Mouse (Mus musculus): ENCODE measurements around the gene Vrk2. TPM values are rescaled to one million over a fixed set of nuclear protein-coding genes. Genes with fewer than 3 reads are reported as not detected.

The Vrk2 gene
- total and polyA plus RNA-seq, 3 experiments: 17.9 to 58.7 (median 31.1) TPM

DNA sequence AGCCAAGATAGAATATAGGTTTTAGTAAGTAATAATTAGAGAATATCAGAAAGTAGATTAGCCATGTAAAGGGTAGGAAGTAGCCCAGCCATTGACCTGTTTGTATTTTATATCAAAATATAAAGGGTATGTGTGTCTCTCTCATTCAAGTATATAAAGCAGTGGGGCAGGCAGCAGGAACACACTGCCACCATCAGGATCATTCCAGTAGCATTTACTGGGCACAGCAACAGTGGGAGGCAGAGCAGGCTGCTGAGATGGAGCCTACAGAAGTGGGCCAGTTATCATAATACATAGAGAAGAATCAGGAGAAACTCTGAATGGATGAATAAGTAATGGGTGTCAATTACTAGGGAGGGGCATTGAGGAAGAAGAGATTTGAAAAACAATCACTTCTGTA lies 80.1 kb downstream of the Vrk2 start:
- TF ChIP-seq RAD21 (IDR thresholded peaks at IDR 0.05; ENCODE audit: low read depth, low read length): peak; percentile 5
- no peak for TF ChIP-seq POLR2AphosphoS2 (IDR thresholded peaks at IDR 0.05; ENCODE audit: low read depth, low read length)
- TF ChIP-seq CTCF (conservative IDR thresholded peaks at IDR 0.05 in 1 of 2, IDR thresholded peaks at IDR 0.05 in 1 of 2; ENCODE audit: low read depth in 2 of 2, low read length in 2 of 2): peak in 1 of 2 experiments; percentile 27; a peak in 2 of 4 replicates
- no peak for DNase-seq (ENCODE audit: extremely low read depth)
- Histone ChIP-seq H3K4me1 (ENCODE audit: control insufficient read depth in 1 of 2, insufficient read depth in 2 of 2) (no peaks in the 10 kb centered on the region), H3K9ac (ENCODE audit: insufficient read depth, low read depth) (no peak overlapping the region), H3K4me3 (replicated peaks in 1 of 3; ENCODE audit: low read depth in 2 of 3, low read length in 2 of 3, poor library complexity in 1 of 3) (no peak overlapping the region), H3K27ac (ENCODE audit: insufficient read depth, low read depth) (no peak overlapping the region), H3K9me3 (replicated peaks; ENCODE audit: low read length) (peaks cover 3% of the 10 kb centered on the region), H3K4me2 (ENCODE audit: insufficient read depth, low read depth, poor library complexity, severe bottlenecking) (no peak overlapping the region), H3K27me3 (replicated peaks) (no peaks in the 10 kb centered on the region), H3K79me2 (replicated peaks; ENCODE audit: control insufficient read depth, extremely low read depth, insufficient read depth, poor library complexity, severe bottlenecking) (no peaks in the 10 kb centered on the region), H3K36me3 (replicated peaks in 1 of 2; ENCODE audit: control insufficient read depth in 1 of 2, insufficient read depth in 1 of 2, low read length in 1 of 2) (peaks cover 6 to 49% of the 10 kb centered on the region in 2 experiments)
- in situ Hi-C loops (cut with MboI; ENCODE audit: low pct_ligation_motif_present, low pct_unique_long_range_greater_than_20kb, low sequenced_read_pairs) (no loop called here), dilution Hi-C loops (cut with MboI; ENCODE audit: extremely low pct_ligation_motif_present, extremely low pct_unique_long_range_greater_than_20kb, low sequenced_read_pairs) (no loop called here)

DNA sequence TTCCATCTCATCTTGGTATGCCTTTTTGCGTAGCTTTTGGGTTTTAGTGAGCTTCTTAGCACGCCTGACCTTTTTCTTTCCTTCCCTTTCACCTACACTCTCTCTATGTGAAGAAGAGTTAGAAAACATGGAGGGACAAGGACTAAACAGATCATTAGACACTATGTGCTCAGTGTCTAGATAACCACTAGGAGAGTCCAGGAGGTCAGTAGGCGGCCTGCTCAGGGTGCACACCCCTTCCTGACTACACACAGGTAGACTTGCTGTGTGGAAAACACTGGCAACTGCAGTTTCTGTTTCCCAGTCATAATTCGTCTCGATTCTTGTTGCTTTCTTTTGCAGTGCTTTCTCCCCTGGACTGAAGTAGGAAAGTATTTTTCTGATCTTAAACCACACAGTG lies 97.8 kb downstream of the Vrk2 start:
- Histone ChIP-seq H3K4me3 (replicated peaks in 1 of 3; ENCODE audit: low read depth in 2 of 3, low read length in 2 of 3, poor library complexity in 1 of 3) (no peak overlapping the region), H3K4me1 (ENCODE audit: control insufficient read depth in 1 of 2, insufficient read depth in 2 of 2) (no peaks in the 10 kb centered on the region), H3K27ac (ENCODE audit: insufficient read depth, low read depth) (no peak overlapping the region), H3K4me2 (ENCODE audit: insufficient read depth, low read depth, poor library complexity, severe bottlenecking) (no peak overlapping the region), H3K36me3 (replicated peaks in 1 of 2; ENCODE audit: control insufficient read depth in 1 of 2, insufficient read depth in 1 of 2, low read length in 1 of 2) (peaks cover 6 to 60% of the 10 kb centered on the region in 2 experiments), H3K9me3 (replicated peaks; ENCODE audit: low read length) (no peaks in the 10 kb centered on the region), H3K9ac (ENCODE audit: insufficient read depth, low read depth) (no peak overlapping the region), H3K27me3 (replicated peaks) (no peaks in the 10 kb centered on the region), H3K79me2 (replicated peaks; ENCODE audit: control insufficient read depth, extremely low read depth, insufficient read depth, poor library complexity, severe bottlenecking) (no peaks in the 10 kb centered on the region)
- in situ Hi-C loops (cut with MboI; ENCODE audit: low pct_ligation_motif_present, low pct_unique_long_range_greater_than_20kb, low sequenced_read_pairs) (no loop called here), dilution Hi-C loops (cut with MboI; ENCODE audit: extremely low pct_ligation_motif_present, extremely low pct_unique_long_range_greater_than_20kb, low sequenced_read_pairs) (no loop called here)
- TF ChIP-seq SMC3 (IDR thresholded peaks at IDR 0.05; ENCODE audit: low read depth, low read length) (no peak), CHD2 (IDR thresholded peaks at IDR 0.05; ENCODE audit: low read length) (no peak), ETS1 (conservative IDR thresholded peaks at IDR 0.05; ENCODE audit: low read depth, low read length) (no peak)
- no peak for DNase-seq (ENCODE audit: extremely low read depth)

DNA sequence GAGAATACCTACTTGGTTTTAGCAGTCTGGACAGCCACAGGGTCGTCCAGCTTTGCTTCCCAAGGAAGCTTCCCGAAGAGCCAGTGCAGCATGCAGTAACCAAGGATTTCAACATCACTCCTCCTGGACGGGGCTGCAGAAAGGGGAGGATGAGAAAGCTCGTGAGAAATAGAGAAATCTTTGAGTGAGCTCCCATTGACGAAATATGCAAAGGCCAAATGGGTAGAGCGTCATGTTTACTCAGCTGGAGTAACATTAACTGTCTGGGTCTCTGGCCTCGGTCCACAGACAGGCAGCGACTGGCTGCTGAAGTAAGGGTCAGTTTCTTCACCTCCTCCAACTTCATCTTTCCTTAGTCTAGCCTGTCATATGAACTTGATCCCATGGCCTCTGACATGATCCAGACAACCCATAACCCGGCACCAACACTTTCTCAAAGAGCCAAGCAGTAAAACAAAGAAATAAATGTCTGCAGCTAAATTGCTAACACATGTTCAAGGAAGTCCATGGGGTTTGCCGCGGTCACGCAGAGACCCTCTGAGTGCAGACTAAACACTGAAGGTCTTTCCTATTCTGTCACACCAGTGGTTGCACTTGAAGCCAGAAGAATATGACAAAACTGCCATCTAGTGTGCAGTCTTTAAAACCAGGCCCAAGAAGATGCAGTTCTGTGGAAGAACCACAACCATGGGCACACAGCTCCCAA lies 103.9 kb downstream of the Vrk2 start:
- in situ Hi-C loops (cut with MboI; ENCODE audit: low pct_ligation_motif_present, low pct_unique_long_range_greater_than_20kb, low sequenced_read_pairs) (no loop called here), dilution Hi-C loops (cut with MboI; ENCODE audit: extremely low pct_ligation_motif_present, extremely low pct_unique_long_range_greater_than_20kb, low sequenced_read_pairs) (no loop called here)
- H3K79me2 ChIP-seq (replicated peaks; ENCODE audit: control insufficient read depth, extremely low read depth, insufficient read depth, poor library complexity, severe bottlenecking): no peaks in the 10 kb centered on the region
- no peak overlapping the region for H3K4me2 ChIP-seq (ENCODE audit: insufficient read depth, low read depth, poor library complexity, severe bottlenecking)
- no peaks in the 10 kb centered on the region for H3K4me1 ChIP-seq (ENCODE audit: control insufficient read depth in 1 of 2, insufficient read depth in 2 of 2)
- no peak overlapping the region for H3K27ac ChIP-seq (ENCODE audit: insufficient read depth, low read depth)
- H3K36me3 ChIP-seq (replicated peaks in 1 of 2; ENCODE audit: control insufficient read depth in 1 of 2, insufficient read depth in 1 of 2, low read length in 1 of 2): peaks cover 9 to 66% of the 10 kb centered on the region in 2 experiments
- TF ChIP-seq CHD1 (IDR thresholded peaks at IDR 0.05; ENCODE audit: low read depth, low read length) (no peak), SMC3 (IDR thresholded peaks at IDR 0.05; ENCODE audit: low read depth, low read length) (peak; percentile 28), GABPA (IDR thresholded peaks at IDR 0.05; ENCODE audit: insufficient replicate concordance, low read depth, low read length) (no peak), CTCF (conservative IDR thresholded peaks at IDR 0.05 in 1 of 2, IDR thresholded peaks at IDR 0.05 in 1 of 2; ENCODE audit: low read depth in 2 of 2, low read length in 2 of 2) (peak in 1 of 2 experiments; percentile 49; a peak in 2 of 4 replicates), RAD21 (IDR thresholded peaks at IDR 0.05; ENCODE audit: low read depth, low read length) (peak; percentile 53), ZC3H11A (IDR thresholded peaks at IDR 0.05; ENCODE audit: low read depth, low read length) (no peak), USF2 (conservative IDR thresholded peaks at IDR 0.05; ENCODE audit: low read depth, low read length) (no peak), TCF12 (IDR thresholded peaks at IDR 0.05; ENCODE audit: low read depth, low read length) (no peak)
- H3K9me3 ChIP-seq (replicated peaks; ENCODE audit: low read length): no peaks in the 10 kb centered on the region
- H3K27me3 ChIP-seq (replicated peaks): no peaks in the 10 kb centered on the region
- no peak overlapping the region for H3K4me3 ChIP-seq (replicated peaks in 1 of 3; ENCODE audit: low read depth in 2 of 3, low read length in 2 of 3, poor library complexity in 1 of 3)
- DNase-seq (ENCODE audit: extremely low read depth): no peak
- no peak overlapping the region for H3K9ac ChIP-seq (ENCODE audit: insufficient read depth, low read depth)

Measured in CH12.LX (cell line).